Mouse (Mus musculus) heart, postnatal 0 days (tissue): ENCODE results near the gene Rnf216.

Experiments
- CTCF ChIP-seq: IDR thresholded peaks from 2 replicates; pipeline ENCODE4 v1.5.1; 2016; ENCODE audit warnings: antibody characterized with exemption, control low read depth, low read depth
- EP300 ChIP-seq: IDR thresholded peaks from 2 replicates; pipeline ENCODE4 v1.6.1; 2016; ENCODE audit warnings: antibody characterized with exemption, low read depth

DNA sequence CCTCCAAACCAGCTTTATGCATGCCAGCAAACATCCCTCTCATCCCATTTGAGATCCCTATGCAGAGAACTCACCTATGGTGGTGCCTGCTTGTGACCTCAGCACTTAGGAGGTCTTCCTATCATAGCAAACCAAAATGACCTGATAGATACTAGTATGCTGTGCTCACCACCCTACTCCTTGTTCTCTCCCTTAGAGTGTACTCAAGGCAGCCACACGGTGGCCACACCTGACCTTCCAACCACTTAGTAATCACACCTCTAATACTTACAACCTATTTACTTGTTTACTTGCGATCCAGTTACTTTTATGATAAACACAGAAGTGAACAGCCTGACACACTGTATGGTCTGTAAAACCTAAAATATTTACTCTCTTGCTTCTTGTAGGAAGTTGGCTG is 58.1 kb downstream of the Rnf216 start:
- TF ChIP-seq CTCF (no peak), EP300 (no peak)
